Mouse (Mus musculus) forebrain, embryonic 13.5 days (tissue): ENCODE measurements around the gene Rasal3. TPM values are rescaled to one million over a fixed set of nuclear protein-coding genes. Genes with fewer than 3 reads are reported as not detected.

Experiments
- ATAC-seq: fragments of 200-750 bp; cut with Nextera tagmentation; 2 replicates; pipeline ENCODE4 v1.8.0; 2017
- H3K27ac ChIP-seq: fragments of 300-500 bp; sonication (generic); 2 replicates; pipeline ENCODE4 v1.5.1; 2015; ENCODE audit warnings: inconsistent platforms, mild to moderate bottlenecking, moderate library complexity
- H3K27me3 ChIP-seq: fragments of 300-500 bp; sonication (generic); 2 replicates; pipeline ENCODE4 v1.6.1; 2015; ENCODE audit warnings: mild to moderate bottlenecking, inconsistent platforms
- H3K36me3 ChIP-seq: fragments of 300-500 bp; sonication (generic); 2 replicates; pipeline ENCODE4 v1.6.1; 2015; ENCODE audit warnings: mild to moderate bottlenecking, inconsistent platforms; ENCODE audit not compliant: poor library complexity, severe bottlenecking
- H3K4me1 ChIP-seq: fragments of 300-500 bp; sonication (generic); 2 replicates; pipeline ENCODE4 v1.6.1; 2015; ENCODE audit warnings: inconsistent platforms
- H3K4me2 ChIP-seq: fragments of 300-500 bp; sonication (generic); 2 replicates; pipeline ENCODE4 v1.6.1; 2015; ENCODE audit warnings: inconsistent platforms, mild to moderate bottlenecking, moderate library complexity
- H3K4me3 ChIP-seq: fragments of 300-500 bp; sonication (generic); 2 replicates; pipeline ENCODE4 v1.5.1; 2015; ENCODE audit warnings: mild to moderate bottlenecking, inconsistent platforms
- H3K9ac ChIP-seq: fragments of 300-500 bp; sonication (generic); 2 replicates; pipeline ENCODE4 v1.6.1; 2015; ENCODE audit warnings: mild to moderate bottlenecking, inconsistent platforms
- H3K9me3 ChIP-seq: fragments of 300-500 bp; sonication (generic); replicated peaks from 2 replicates; pipeline ENCODE4 v1.6.1; 2016; ENCODE audit warnings: inconsistent platforms
- WGBS: fragments of 180-500 bp; shearing (Covaris S2); methylation state at CpG from one replicate; pipeline ENCODE4 v1.1.7; 2015; 5-methylcytosine and 5-hydroxymethylcytosine counted together
- polyA plus RNA-seq: library from polyadenylated mRNA; unstranded; fragments of >200 nt; fragmentation: Nextera tagmentation; extraction: Ambion mirVana; gene quantifications from 2 replicates; pipeline ENCODE4 v1.2.1, GENCODE M21; 2015

Gene Rasal3
- polyA plus RNA-seq, 1 experiment from 2014 or later, result 0.32 TPM

- WGBS, result 70% methylated on average over 9 of the region's 9 CpGs
- H3K27ac ChIP-seq, result no peak overlapping the region
- H3K36me3 ChIP-seq, result peaks cover 32% of the 10 kb centered on the region
- no peak overlapping the region for H3K4me2 ChIP-seq
- no peak for ATAC-seq
- H3K9ac ChIP-seq, result no peak overlapping the region
- no peaks in the 10 kb centered on the region for H3K9me3 ChIP-seq
- peaks cover 18% of the 10 kb centered on the region for H3K4me1 ChIP-seq
- peaks cover 16% of the 10 kb centered on the region for H3K27me3 ChIP-seq
- H3K4me3 ChIP-seq, result no peak overlapping the region
These were observed 16.5 kb downstream of the Rasal3 start for GRCm38 (mm10) chr17:32386659-32387432.

GRCm38 (mm10) chr17:32383661-32384060, 19.7 kb downstream of the Rasal3 start:
- H3K27me3 ChIP-seq, result no peaks in the 10 kb centered on the region
- no peak overlapping the region for H3K9ac ChIP-seq
- no peaks in the 10 kb centered on the region for H3K9me3 ChIP-seq
- H3K4me1 ChIP-seq, result peaks cover 17% of the 10 kb centered on the region
- 83% methylated on average over 5 of the region's 5 CpGs for WGBS
- H3K27ac ChIP-seq, result no peak overlapping the region
- no peak overlapping the region for H3K4me3 ChIP-seq
- no peak overlapping the region for H3K4me2 ChIP-seq
- no peak for ATAC-seq
- H3K36me3 ChIP-seq, result peaks cover 46% of the 10 kb centered on the region

GRCm38 (mm10) chr17:32382576-32382975, 20.8 kb downstream of the Rasal3 start:
- Histone ChIP-seq H3K27ac (no peak overlapping the region), H3K36me3 (peaks cover 57% of the 10 kb centered on the region), H3K27me3 (no peaks in the 10 kb centered on the region), H3K4me3 (no peak overlapping the region), H3K9ac (no peak overlapping the region), H3K9me3 (no peaks in the 10 kb centered on the region), H3K4me2 (no peak overlapping the region), H3K4me1 (peaks cover 7% of the 10 kb centered on the region; the same call in 1 of the 2 replicates)
- ATAC-seq, result peak; percentile 44; the same call in 1 of the 2 replicates
- 86% methylated on average over 7 of the region's 7 CpGs for WGBS

GRCm38 (mm10) chr17:32378786-32379185, 24.6 kb downstream of the Rasal3 start:
- Histone ChIP-seq H3K27ac (no peak overlapping the region), H3K4me1 (no peaks in the 10 kb centered on the region), H3K4me2 (no peak overlapping the region), H3K36me3 (peaks cover 54% of the 10 kb centered on the region), H3K9ac (no peak overlapping the region), H3K4me3 (no peak overlapping the region), H3K9me3 (no peaks in the 10 kb centered on the region), H3K27me3 (no peaks in the 10 kb centered on the region)
- ATAC-seq, result no peak
- WGBS, result 82% methylated on average over 2 of the region's 2 CpGs

GRCm38 (mm10) chr17:32377137-32377536, 26.2 kb downstream of the Rasal3 start:
- 89% methylated on average over 9 of the region's 9 CpGs for WGBS
- no peaks in the 10 kb centered on the region for H3K27me3 ChIP-seq
- no peak overlapping the region for H3K4me3 ChIP-seq
- H3K4me1 ChIP-seq, result no peaks in the 10 kb centered on the region
- peaks cover 39% of the 10 kb centered on the region for H3K36me3 ChIP-seq
- ATAC-seq, result no peak
- H3K9me3 ChIP-seq, result no peaks in the 10 kb centered on the region
- H3K4me2 ChIP-seq, result no peak overlapping the region
- H3K9ac ChIP-seq, result no peak overlapping the region
- H3K27ac ChIP-seq, result no peak overlapping the region

GRCm38 (mm10) chr17:32376475-32376874, 26.9 kb downstream of the Rasal3 start:
- H3K4me1 ChIP-seq, result no peaks in the 10 kb centered on the region
- no peak overlapping the region for H3K9ac ChIP-seq
- 89% methylated on average over 15 of the region's 15 CpGs for WGBS
- peaks cover 37% of the 10 kb centered on the region for H3K36me3 ChIP-seq
- ATAC-seq, result no peak
- no peaks in the 10 kb centered on the region for H3K27me3 ChIP-seq
- H3K27ac ChIP-seq, result no peak overlapping the region
- no peak overlapping the region for H3K4me3 ChIP-seq
- no peak overlapping the region for H3K4me2 ChIP-seq
- no peaks in the 10 kb centered on the region for H3K9me3 ChIP-seq

- Histone ChIP-seq H3K4me1 (peaks cover 9% of the 10 kb centered on the region; the same call in 1 of the 2 replicates), H3K4me3 (peak overlapping the region; percentile 29), H3K4me2 (peak overlapping the region; percentile 50), H3K9me3 (no peaks in the 10 kb centered on the region), H3K27ac (no peak overlapping the region), H3K9ac (no peak overlapping the region), H3K36me3 (peaks cover 9% of the 10 kb centered on the region; the same call in 1 of the 2 replicates), H3K27me3 (no peaks in the 10 kb centered on the region)
- no peak for ATAC-seq
- 10% methylated on average over 14 of the region's 17 CpGs for WGBS
These were observed 34.3 kb downstream of the Rasal3 start for GRCm38 (mm10) chr17:32368991-32369578.

GRCm38 (mm10) chr17:32367706-32368105, 35.7 kb downstream of the Rasal3 start:
- H3K27ac ChIP-seq, result no peak overlapping the region
- H3K4me1 ChIP-seq, result peaks cover 16% of the 10 kb centered on the region
- no peak overlapping the region for H3K4me2 ChIP-seq
- 90% methylated on average over 11 of the region's 11 CpGs for WGBS
- H3K36me3 ChIP-seq, result peaks cover 9% of the 10 kb centered on the region; the same call in 1 of the 2 replicates
- H3K9ac ChIP-seq, result no peak overlapping the region
- no peak overlapping the region for H3K4me3 ChIP-seq
- no peaks in the 10 kb centered on the region for H3K9me3 ChIP-seq
- ATAC-seq, result no peak
- no peaks in the 10 kb centered on the region for H3K27me3 ChIP-seq

- no peak for ATAC-seq
- Histone ChIP-seq H3K36me3 (peaks cover 29% of the 10 kb centered on the region), H3K9ac (no peak overlapping the region), H3K4me2 (no peak overlapping the region), H3K27ac (no peak overlapping the region), H3K4me3 (no peak overlapping the region), H3K9me3 (no peaks in the 10 kb centered on the region), H3K27me3 (no peaks in the 10 kb centered on the region), H3K4me1 (peaks cover 31% of the 10 kb centered on the region)
- WGBS, result 83% methylated on average over 1 of the region's 1 CpGs
These were observed 38.1 kb downstream of the Rasal3 start for GRCm38 (mm10) chr17:32365296-32365695.

- peak overlapping the region; percentile 65; the same call in 1 of the 2 replicates for H3K27ac ChIP-seq
- peak overlapping the region; percentile 83 for H3K4me2 ChIP-seq
- no peaks in the 10 kb centered on the region for H3K27me3 ChIP-seq
- 63% methylated on average over 5 of the region's 5 CpGs for WGBS
- peaks cover 33% of the 10 kb centered on the region for H3K36me3 ChIP-seq
- peak overlapping the region; percentile 98 for H3K9ac ChIP-seq
- H3K4me1 ChIP-seq, result peaks cover 31% of the 10 kb centered on the region
- peak; percentile 28; the same call in 1 of the 2 replicates for ATAC-seq
- H3K9me3 ChIP-seq, result no peaks in the 10 kb centered on the region
- H3K4me3 ChIP-seq, result peak overlapping the region; percentile 92
These were observed 38.5 kb downstream of the Rasal3 start for GRCm38 (mm10) chr17:32364850-32365249.

GRCm38 (mm10) chr17:32364331-32364730, 39.1 kb downstream of the Rasal3 start:
- Histone ChIP-seq H3K27ac (peak overlapping the region; percentile 65), H3K36me3 (peaks cover 38% of the 10 kb centered on the region), H3K4me1 (peaks cover 31% of the 10 kb centered on the region), H3K4me2 (peak overlapping the region; percentile 83), H3K9me3 (no peaks in the 10 kb centered on the region), H3K4me3 (peak overlapping the region; percentile 92), H3K9ac (peak overlapping the region; percentile 98), H3K27me3 (no peaks in the 10 kb centered on the region)
- under 1% methylated on average over 18 of the region's 47 CpGs for WGBS
- peak; percentile 96 for ATAC-seq

GRCm38 (mm10) chr17:32363821-32364301, 39.5 kb downstream of the Rasal3 start:
- Histone ChIP-seq H3K4me1 (peaks cover 31% of the 10 kb centered on the region), H3K9me3 (no peaks in the 10 kb centered on the region), H3K36me3 (peaks cover 43% of the 10 kb centered on the region), H3K9ac (peak overlapping the region; percentile 98), H3K27ac (peak overlapping the region; percentile 57), H3K27me3 (no peaks in the 10 kb centered on the region), H3K4me2 (peak overlapping the region; percentile 83), H3K4me3 (peak overlapping the region; percentile 92)
- peak; percentile 62 for ATAC-seq
- under 1% methylated on average over 11 of the region's 50 CpGs for WGBS
